Mouse (Mus musculus) kidney, adult 11 months (tissue): ENCODE measurements at regions not wholly inside any gene's neighbourhood (a gene's known extent, or its start where the extent isn't known, plus 50 kb on each side); places are given as distances from the start of the nearest gene placed in this dataset.
A peak's percentile ranks its signal among the peaks of the same experiment; 100 is the strongest.
"Not testable (repeated sequence)": the region's sequence is repeated elsewhere in the genome, so short reads cannot be mapped to it uniquely, and the experiment has no call there.

Source experiments
- DNase-seq: peaks from one replicate; pipeline ENCODE4 v3.0.0; 2022

GRCm38 (mm10) chr4:89621260-89621659, 58.0 kb upstream of the Dmrta1 start:
- no peak for DNase-seq

- no peak for DNase-seq
These were observed 74.5 kb upstream of the Dmrta1 start for GRCm38 (mm10) chr4:89604721-89605120.

- no peak for DNase-seq
These were observed 103.7 kb upstream of the Dmrta1 start for GRCm38 (mm10) chr4:89575529-89575928.

- DNase-seq: no peak
These were observed 124.3 kb upstream of the Dmrta1 start for GRCm38 (mm10) chr4:89554711-89555466.

- no peak for DNase-seq
These were observed 126.7 kb upstream of the Dmrta1 start for GRCm38 (mm10) chr4:89552556-89552955.

- DNase-seq: no peak
These were observed 128.7 kb upstream of the Dmrta1 start for GRCm38 (mm10) chr4:89550515-89550914.

- no peak for DNase-seq
These were observed 146.8 kb upstream of the Dmrta1 start for GRCm38 (mm10) chr4:89532462-89532861.

GRCm38 (mm10) chr4:89530050-89530911, 149.0 kb upstream of the Dmrta1 start:
- DNase-seq: no peak

- DNase-seq: no peak
These were observed 151.3 kb upstream of the Dmrta1 start for GRCm38 (mm10) chr4:89527966-89528365.

- no peak for DNase-seq
These were observed 151.9 kb upstream of the Dmrta1 start for GRCm38 (mm10) chr4:89527326-89527725.

- DNase-seq: not testable (repeated sequence)
These were observed 153.7 kb upstream of the Dmrta1 start for GRCm38 (mm10) chr4:89525525-89525924.

GRCm38 (mm10) chr4:89524260-89525200, 154.7 kb upstream of the Dmrta1 start:
- DNase-seq: peak; percentile 37

- DNase-seq: no peak
These were observed 155.6 kb upstream of the Dmrta1 start for GRCm38 (mm10) chr4:89523423-89524259.

- DNase-seq: no peak
These were observed 161.2 kb upstream of the Dmrta1 start for GRCm38 (mm10) chr4:89518027-89518426.

- DNase-seq: no peak
These were observed 163.3 kb upstream of the Dmrta1 start for GRCm38 (mm10) chr4:89515823-89516411.

- no peak for DNase-seq
These were observed 164.3 kb upstream of the Dmrta1 start for GRCm38 (mm10) chr4:89514981-89515380.

GRCm38 (mm10) chr4:89510593-89510992, 168.6 kb upstream of the Dmrta1 start:
- DNase-seq: no peak

GRCm38 (mm10) chr4:89509655-89510391, 169.4 kb upstream of the Dmrta1 start:
- no peak for DNase-seq

GRCm38 (mm10) chr4:89508103-89508763, 171.0 kb upstream of the Dmrta1 start:
- DNase-seq: peak; percentile 17

GRCm38 (mm10) chr4:89505368-89505819, 173.8 kb upstream of the Dmrta1 start:
- no peak for DNase-seq
